Mouse (Mus musculus): ENCODE measurements at regions not wholly inside any gene's neighbourhood (a gene's known extent, or its start where the extent isn't known, plus 50 kb on each side); places are given as distances from the start of the nearest gene placed in this dataset.
"Not testable (repeated sequence)": the region's sequence is repeated elsewhere in the genome, so short reads cannot be mapped to it uniquely, and the experiment has no call there.

GRCm38 (mm10) chr2:72657101-72657920 is 181.4 kb downstream of the Cdca7 start:
- no peak overlapping the region for H3K9ac ChIP-seq (ENCODE audit: insufficient read depth, low read depth, low read length, poor library complexity, severe bottlenecking)
- TF ChIP-seq ZC3H11A (IDR thresholded peaks at IDR 0.05; ENCODE audit: borderline replicate concordance, low read depth, low read length), result no peak
- TF ChIP-seq MAFK (IDR thresholded peaks at IDR 0.05; ENCODE audit: insufficient read depth, low read depth, low read length), result no peak
- TF ChIP-seq CHD2 (IDR thresholded peaks at IDR 0.05; ENCODE audit: low read depth, low read length), result no peak
- TF ChIP-seq HCFC1 (IDR thresholded peaks at IDR 0.05; ENCODE audit: borderline replicate concordance, insufficient read depth, low read length), result no peak
- no peak for TF ChIP-seq ZNF384 (IDR thresholded peaks at IDR 0.05; ENCODE audit: low read depth, low read length)
- H3K27ac ChIP-seq (ENCODE audit: insufficient read depth, low read depth, low read length, poor library complexity, severe bottlenecking), result no peak overlapping the region
- DNase-seq (ENCODE audit: low read depth, low spot score), result no peak
- no peak overlapping the region for H3K4me3 ChIP-seq (ENCODE audit: insufficient read depth in 1 of 2, low read depth in 1 of 2, low read length in 2 of 2, poor library complexity in 1 of 2, severe bottlenecking in 1 of 2)
- no peaks in the 10 kb centered on the region for H3K36me3 ChIP-seq (ENCODE audit: control insufficient read depth, insufficient read depth, low read length, poor library complexity, severe bottlenecking)
- in situ Hi-C loops (cut with MboI; ENCODE audit: low sequenced_read_pairs in 2 of 2, unreplicated experiment in 2 of 2), result no loop called here
- no peaks in the 10 kb centered on the region for H3K4me1 ChIP-seq (ENCODE audit: control insufficient read depth in 2 of 2, insufficient read depth in 2 of 2, low read length in 2 of 2, poor library complexity in 1 of 2)
- H3K9me3 ChIP-seq (ENCODE audit: control insufficient read depth, insufficient read depth, low read depth, low read length), result no peaks in the 10 kb centered on the region

DNA sequence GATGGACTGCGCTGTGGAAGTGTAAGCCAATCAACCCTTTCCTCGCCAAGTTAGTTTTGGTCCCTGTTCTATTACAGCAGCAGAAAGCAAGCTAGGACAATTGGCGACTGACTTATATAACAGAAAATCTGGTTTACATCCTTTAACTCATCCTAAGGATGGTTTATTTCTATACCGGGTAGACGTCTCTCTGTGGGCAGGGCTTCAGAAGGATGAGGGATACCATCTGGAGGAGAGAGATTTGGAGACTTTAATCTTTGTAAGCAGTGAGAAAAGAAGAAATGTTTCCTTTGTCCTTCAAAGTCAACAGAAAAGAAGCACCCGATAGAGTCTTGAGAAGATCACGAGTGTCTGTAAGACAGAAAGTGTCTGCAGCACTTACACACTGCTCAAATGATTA is 186.4 kb downstream of the Cdca7 start:
- H3K4me1 ChIP-seq (ENCODE audit: control insufficient read depth in 2 of 2, insufficient read depth in 2 of 2, low read length in 2 of 2, poor library complexity in 1 of 2), result no peaks in the 10 kb centered on the region
- no peak for TF ChIP-seq ZNF384 (IDR thresholded peaks at IDR 0.05; ENCODE audit: low read depth, low read length)
- no peak for TF ChIP-seq ZC3H11A (IDR thresholded peaks at IDR 0.05; ENCODE audit: borderline replicate concordance, low read depth, low read length)
- TF ChIP-seq HCFC1 (IDR thresholded peaks at IDR 0.05; ENCODE audit: borderline replicate concordance, insufficient read depth, low read length), result no peak
- no peak for TF ChIP-seq CHD2 (IDR thresholded peaks at IDR 0.05; ENCODE audit: low read depth, low read length)
- no peak for TF ChIP-seq MAFK (IDR thresholded peaks at IDR 0.05; ENCODE audit: insufficient read depth, low read depth, low read length)
- in situ Hi-C loops (cut with MboI; ENCODE audit: low sequenced_read_pairs in 2 of 2, unreplicated experiment in 2 of 2), result no loop called here

DNA sequence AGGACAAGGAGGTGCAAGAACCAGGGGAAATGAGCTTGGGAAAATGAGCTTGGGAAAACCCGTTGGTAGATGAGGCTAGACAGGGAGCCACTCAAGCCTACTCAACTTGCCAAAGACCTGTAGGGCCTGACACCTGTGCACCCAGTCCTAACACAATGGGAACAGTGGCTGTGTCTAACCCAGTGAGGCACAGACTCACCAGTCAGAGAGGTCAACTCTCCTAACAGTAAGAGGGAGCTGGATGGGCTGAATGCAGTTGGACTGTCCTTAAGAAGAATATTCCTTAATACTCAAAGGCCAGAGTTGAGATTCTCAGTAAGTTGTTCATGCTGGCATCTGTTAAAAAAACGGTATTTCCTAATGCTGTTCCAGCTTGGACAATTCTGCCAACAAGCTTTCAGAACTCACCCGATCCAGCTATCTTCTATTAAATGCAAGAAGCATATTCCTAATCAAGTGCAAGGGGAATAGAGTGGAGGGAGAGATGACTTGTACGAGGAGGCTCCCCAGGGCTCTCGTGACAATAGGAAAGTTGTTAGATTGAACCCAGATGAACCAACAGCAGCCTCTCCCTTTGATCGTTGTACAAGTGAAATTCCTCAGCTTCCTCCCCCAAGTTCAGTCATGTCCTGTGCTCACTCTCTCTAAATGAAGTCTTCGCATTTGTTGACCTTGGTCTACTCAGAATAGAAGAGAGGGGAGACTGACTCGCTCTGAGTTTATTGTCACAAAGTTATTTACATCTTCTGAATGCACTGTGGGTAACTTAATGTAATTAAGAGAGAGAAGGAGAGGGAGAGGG is 187.2 kb downstream of the Cdca7 start:
- Histone ChIP-seq H3K36me3 (ENCODE audit: control insufficient read depth, insufficient read depth, low read length, poor library complexity, severe bottlenecking) (no peaks in the 10 kb centered on the region), H3K9ac (ENCODE audit: insufficient read depth, low read depth, low read length, poor library complexity, severe bottlenecking) (no peak overlapping the region), H3K27ac (ENCODE audit: insufficient read depth, low read depth, low read length, poor library complexity, severe bottlenecking) (no peak overlapping the region), H3K4me3 (ENCODE audit: insufficient read depth in 1 of 2, low read depth in 1 of 2, low read length in 2 of 2, poor library complexity in 1 of 2, severe bottlenecking in 1 of 2) (no peak overlapping the region), H3K4me1 (ENCODE audit: control insufficient read depth in 2 of 2, insufficient read depth in 2 of 2, low read length in 2 of 2, poor library complexity in 1 of 2) (no peaks in the 10 kb centered on the region), H3K9me3 (ENCODE audit: control insufficient read depth, insufficient read depth, low read depth, low read length) (no peaks in the 10 kb centered on the region)
- DNase-seq (ENCODE audit: low read depth, low spot score), result peak; percentile 12
- in situ Hi-C loops (cut with MboI; ENCODE audit: low sequenced_read_pairs in 2 of 2, unreplicated experiment in 2 of 2), result no loop called here
- TF ChIP-seq ZNF384 (IDR thresholded peaks at IDR 0.05; ENCODE audit: low read depth, low read length), result no peak
- TF ChIP-seq ZC3H11A (IDR thresholded peaks at IDR 0.05; ENCODE audit: borderline replicate concordance, low read depth, low read length), result no peak
- no peak for TF ChIP-seq CHD2 (IDR thresholded peaks at IDR 0.05; ENCODE audit: low read depth, low read length)
- no peak for TF ChIP-seq HCFC1 (IDR thresholded peaks at IDR 0.05; ENCODE audit: borderline replicate concordance, insufficient read depth, low read length)
- no peak for TF ChIP-seq MAFK (IDR thresholded peaks at IDR 0.05; ENCODE audit: insufficient read depth, low read depth, low read length)

More for the DNA sequence above, 186.4 kb downstream of the Cdca7 start:
- Histone ChIP-seq H3K4me3 (ENCODE audit: insufficient read depth in 1 of 2, low read depth in 1 of 2, low read length in 2 of 2, poor library complexity in 1 of 2, severe bottlenecking in 1 of 2) (no peak overlapping the region), H3K9me3 (ENCODE audit: control insufficient read depth, insufficient read depth, low read depth, low read length) (no peaks in the 10 kb centered on the region), H3K9ac (ENCODE audit: insufficient read depth, low read depth, low read length, poor library complexity, severe bottlenecking) (no peak overlapping the region), H3K36me3 (ENCODE audit: control insufficient read depth, insufficient read depth, low read length, poor library complexity, severe bottlenecking) (no peaks in the 10 kb centered on the region), H3K27ac (ENCODE audit: insufficient read depth, low read depth, low read length, poor library complexity, severe bottlenecking) (no peak overlapping the region)
- DNase-seq (ENCODE audit: low read depth, low spot score), result no peak

- H3K36me3 ChIP-seq (ENCODE audit: control insufficient read depth, insufficient read depth, low read length, poor library complexity, severe bottlenecking); H3K4me1 ChIP-seq (ENCODE audit: control insufficient read depth in 2 of 2, insufficient read depth in 2 of 2, low read length in 2 of 2, poor library complexity in 1 of 2); H3K9ac ChIP-seq (ENCODE audit: insufficient read depth, low read depth, low read length, poor library complexity, severe bottlenecking); DNase-seq (ENCODE audit: low read depth, low spot score); H3K27ac ChIP-seq (ENCODE audit: insufficient read depth, low read depth, low read length, poor library complexity, severe bottlenecking); H3K9me3 ChIP-seq (ENCODE audit: control insufficient read depth, insufficient read depth, low read depth, low read length); in situ Hi-C loops (cut with MboI; ENCODE audit: low sequenced_read_pairs in 2 of 2, unreplicated experiment in 2 of 2): not testable (repeated sequence)
- peak overlapping the region in 1 of 2 experiments; percentile 34; a peak in 1 of 4 replicates for H3K4me3 ChIP-seq (ENCODE audit: insufficient read depth in 1 of 2, low read depth in 1 of 2, low read length in 2 of 2, poor library complexity in 1 of 2, severe bottlenecking in 1 of 2)
Measured at GRCm38 (mm10) chr2:72667396-72667795, 191.4 kb downstream of the Cdca7 start.
